Mouse (Mus musculus) heart, adult 9 months (tissue): Measurements from ENCODE around the gene Vps13d.
A peak's percentile ranks its signal among the peaks of the same experiment; 100 is the strongest.

ENCODE experiments used
- DNase-seq, 2 experiments: peaks; one replicate each; pipeline ENCODE4 v3.0.0; 2022; ENCODE audit warnings: low spot score in 2 of 2

The Vps13d gene

DNA sequence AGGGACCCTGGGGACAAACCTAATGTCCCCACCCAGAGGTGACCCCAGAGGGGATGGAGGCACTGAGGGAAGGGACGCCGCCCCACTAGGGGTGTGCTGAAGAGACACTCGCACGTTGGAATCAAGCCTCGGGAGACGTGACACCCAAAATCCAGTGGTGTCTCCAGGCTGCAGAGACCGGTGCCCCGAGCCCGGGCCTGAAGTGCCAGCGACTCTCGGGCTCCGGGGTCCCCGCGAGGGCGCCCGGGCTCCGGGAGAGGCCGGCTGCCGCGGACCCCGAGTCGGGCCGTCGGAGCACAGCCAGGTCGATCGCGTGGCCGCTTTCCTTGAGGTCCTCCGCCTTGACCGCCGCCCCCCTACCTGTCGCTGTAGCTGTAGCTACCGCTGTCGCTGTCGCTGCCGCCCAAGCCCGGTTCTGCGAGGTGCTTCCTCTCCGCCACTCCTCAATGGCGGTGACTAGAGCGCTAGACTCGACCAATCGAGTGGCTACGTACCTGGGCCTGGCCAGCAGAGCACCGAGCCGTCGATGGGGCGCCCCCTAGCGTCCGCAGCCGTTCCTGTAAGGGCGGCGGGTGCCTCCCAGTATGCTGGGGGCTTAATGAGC lies at the start of gene Vps13d:
Gene Vps13d (minus strand): TSS at position 447 of the 604 bp plus-strand sequence.
- peak; percentile 84 to 86 for DNase-seq

DNA sequence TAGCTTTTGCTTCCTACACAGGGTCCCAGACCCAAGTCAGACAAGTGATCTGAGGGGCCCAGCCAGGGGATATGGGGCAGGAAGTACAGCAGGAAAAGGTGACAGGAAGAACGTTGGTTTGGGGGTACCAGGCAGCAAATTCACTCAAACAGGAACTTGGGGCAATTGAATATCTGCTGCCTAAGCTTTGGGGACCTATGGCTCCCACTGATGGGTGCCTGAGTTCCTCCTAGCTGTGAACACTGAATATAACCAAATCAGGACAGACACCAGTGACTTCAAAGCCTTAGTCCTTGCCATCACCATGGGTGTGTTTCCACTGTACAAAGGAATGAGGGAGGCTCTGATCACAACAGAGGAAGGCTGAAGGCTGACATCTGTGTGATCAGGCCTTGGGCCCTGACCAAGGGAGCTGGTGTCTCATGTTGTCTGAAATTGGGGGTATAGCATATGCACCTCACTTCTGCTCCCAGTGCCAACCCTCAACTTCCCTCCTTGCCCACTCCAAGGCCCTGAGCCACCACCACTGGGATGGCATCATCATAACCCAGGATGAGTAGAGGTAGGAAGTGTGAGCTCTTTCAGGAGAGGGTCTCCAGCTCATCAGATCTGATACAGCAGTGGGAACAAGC lies 48.0 kb upstream of the Vps13d start:
- no peak for DNase-seq

DNA sequence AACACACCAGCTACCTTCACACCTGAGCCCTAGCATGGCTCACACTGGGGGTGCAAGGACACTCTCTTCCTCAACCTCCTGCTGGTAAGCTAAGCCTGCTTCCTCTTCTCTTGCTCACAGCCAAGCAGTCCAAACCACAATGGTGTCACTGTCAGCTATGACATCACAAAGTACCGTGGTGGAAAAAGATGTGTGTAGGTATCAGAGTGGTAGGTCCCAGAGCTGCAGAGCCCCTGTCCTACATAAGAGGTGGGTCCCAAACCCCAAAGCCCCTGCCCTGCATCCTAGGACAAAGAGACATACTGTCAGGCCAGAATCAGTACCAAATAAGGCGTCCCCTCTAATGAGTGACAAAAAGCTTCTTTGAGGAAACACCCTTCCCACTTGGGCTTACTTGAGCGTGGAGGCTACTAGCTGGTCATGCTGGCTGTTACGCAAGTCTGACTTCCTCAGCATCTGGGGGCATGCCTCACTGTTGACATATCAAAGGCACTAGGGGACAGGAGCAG lies 46.0 kb upstream of the Vps13d start:
- peak; percentile 77 to 86 for DNase-seq

GRCm38 (mm10) chr4:145239049-145239830 lies 44.4 kb upstream of the Vps13d start:
- peak; percentile 90 to 91 for DNase-seq

DNA sequence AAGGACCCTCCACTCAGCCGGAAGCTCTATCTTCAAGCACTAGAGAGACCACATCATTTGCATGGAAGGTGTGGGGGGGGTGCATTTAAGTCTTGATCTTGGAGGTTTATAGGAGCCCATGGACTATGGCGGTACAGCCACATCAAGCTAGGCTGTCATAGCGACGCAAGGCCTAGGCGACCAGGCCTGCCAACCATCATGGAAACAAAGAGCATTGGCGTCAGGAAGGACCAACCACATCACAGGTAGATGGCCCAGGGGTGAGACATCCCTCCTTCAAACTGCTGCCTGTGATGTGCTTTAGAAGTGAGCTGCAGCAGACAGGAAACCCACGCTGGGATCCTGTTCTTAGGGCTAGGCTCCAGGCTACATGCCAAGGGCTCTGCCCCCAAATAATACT lies 41.2 kb upstream of the Vps13d start:
- no peak for DNase-seq

DNA sequence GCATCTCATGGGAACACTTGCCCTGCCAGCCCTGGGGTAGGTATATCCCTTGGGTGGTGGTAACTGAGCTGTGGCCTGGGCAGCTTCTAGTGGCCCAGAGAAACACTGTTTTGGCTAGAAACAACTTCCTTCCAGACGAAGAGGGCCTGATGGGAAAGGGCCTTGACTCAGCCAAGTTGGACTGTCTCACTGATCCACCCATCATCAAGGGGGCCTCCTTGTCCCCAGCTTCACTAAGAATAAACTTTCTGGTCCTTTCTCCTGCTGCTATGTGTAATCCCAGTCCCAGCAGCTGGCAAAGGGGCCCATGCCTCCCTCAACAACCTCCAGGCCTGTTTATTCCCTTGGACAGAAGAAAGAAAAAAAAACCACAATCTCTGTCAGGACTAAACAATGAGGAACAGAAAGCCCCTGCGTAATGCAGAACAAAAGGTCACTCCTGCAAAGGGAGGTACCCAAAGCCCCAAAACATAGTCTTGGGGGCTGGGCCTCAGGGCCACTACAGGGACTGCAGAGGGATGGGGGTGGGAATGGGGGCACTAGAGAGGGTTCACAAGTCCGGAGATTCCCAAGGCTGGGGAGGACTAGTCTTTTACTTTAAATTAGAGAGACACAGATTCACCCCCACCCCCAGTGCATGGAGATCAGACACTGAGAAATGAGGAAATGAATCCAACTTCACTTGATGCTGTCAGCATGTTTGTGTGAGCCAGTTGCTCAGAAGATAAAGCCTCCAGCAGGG lies 38.9 kb upstream of the Vps13d start:
- peak; percentile 75 to 82 for DNase-seq

DNA sequence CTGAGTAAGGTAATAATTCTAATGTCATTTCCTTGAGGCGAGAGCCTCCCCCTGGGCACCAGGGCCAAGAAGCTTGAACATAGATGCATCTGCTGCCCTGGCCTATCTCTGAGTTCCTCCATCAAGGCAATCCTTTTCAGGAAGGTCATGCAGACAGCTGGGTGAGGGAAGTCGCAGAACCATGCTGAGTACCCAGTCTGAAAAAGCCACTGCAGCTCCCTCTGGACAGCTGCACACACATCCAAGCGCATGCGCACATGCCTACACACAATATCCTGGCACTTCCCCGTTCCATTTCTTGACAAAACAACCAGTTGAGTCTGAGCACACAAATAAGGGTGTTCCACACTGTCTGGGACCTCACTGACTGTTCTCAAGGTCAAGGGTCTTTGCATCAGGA lies 36.9 kb upstream of the Vps13d start:
- DNase-seq, result peak in 1 of 2 experiments; percentile 56

DNA sequence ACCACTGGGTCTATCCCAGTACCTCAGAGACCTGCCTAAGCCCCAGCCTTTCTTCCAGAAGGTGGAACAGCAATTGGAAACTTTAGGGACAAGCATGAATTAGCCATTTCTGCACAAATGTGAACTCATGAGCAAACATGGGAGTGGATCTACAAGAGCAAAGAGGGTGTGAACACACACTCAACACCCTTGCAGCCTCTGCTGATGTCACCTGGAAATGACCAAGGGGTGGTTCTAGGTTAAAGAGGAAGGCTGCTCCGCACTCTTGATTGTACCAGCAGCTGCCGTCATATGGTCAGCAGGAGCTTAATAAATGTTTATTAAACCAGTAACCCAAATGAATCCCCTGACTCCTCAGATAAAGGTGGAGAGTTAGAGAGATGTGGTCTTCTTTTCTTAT lies 35.8 kb upstream of the Vps13d start:
- no peak for DNase-seq

GRCm38 (mm10) chr4:145229524-145230163 lies 34.8 kb upstream of the Vps13d start:
- peak; percentile 59 to 65 for DNase-seq

GRCm38 (mm10) chr4:145229051-145229450 lies 34.2 kb upstream of the Vps13d start:
- DNase-seq, result no peak

DNA sequence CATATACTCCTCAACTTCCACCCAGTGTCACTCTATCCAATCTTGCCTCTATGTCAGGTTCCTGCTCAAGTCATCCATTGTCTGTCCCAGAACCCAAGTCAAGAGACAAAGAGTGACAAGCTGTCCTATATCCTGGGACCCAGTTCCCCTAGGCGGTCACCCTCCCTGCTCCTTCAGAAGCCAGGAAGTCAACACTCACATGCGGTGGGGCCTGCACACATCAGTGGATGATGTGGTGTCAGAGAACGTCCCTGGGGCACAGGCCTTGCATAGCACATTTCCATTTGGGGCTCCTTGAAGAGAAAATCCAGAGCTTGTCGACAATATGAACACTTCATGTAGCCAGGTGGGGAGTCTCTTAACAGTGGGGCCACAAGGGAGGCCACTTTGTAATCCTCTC lies 29.8 kb upstream of the Vps13d start:
- DNase-seq, result no peak

DNA sequence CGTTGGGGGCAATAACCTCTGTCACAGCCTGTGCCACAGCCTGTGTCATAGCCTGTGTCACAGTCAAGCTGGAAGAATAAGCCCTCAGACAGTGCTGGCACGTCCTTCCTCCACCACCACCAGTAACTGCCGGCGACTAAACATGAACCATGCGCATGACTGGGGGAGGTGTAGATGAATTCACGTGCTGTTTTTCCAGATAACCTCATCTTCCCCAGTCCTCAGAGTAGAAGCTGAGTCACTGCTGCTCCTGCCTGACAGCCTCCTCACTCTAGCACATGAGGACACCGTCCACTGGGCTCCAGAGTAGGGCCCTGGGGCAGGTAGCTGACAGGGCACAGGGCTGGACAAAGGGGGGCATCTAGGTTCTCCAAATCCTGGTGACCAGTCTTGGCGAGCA lies 27.3 kb upstream of the Vps13d start:
- DNase-seq, result no peak

GRCm38 (mm10) chr4:145221379-145221778 lies 26.6 kb upstream of the Vps13d start:
- DNase-seq, result no peak

DNA sequence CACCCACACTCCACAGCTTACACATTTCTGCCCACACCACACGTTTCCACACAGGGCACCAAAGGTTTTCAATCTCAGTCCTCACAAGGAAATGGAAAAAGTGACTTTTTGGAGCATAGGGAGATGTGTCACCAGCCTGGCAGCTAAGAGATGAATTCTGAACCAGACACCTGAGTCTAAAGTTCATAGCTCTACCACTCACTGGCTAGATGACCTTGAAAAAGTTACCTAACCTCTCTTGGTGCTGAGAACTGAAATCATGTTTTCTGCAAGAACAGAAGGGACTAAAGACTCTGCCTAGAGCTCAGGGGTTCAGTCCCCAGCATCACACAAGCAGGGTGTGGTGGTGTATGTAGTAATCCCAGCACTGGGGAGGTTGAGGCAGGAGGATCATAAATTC lies 25.2 kb upstream of the Vps13d start:
- DNase-seq, result no peak

DNA sequence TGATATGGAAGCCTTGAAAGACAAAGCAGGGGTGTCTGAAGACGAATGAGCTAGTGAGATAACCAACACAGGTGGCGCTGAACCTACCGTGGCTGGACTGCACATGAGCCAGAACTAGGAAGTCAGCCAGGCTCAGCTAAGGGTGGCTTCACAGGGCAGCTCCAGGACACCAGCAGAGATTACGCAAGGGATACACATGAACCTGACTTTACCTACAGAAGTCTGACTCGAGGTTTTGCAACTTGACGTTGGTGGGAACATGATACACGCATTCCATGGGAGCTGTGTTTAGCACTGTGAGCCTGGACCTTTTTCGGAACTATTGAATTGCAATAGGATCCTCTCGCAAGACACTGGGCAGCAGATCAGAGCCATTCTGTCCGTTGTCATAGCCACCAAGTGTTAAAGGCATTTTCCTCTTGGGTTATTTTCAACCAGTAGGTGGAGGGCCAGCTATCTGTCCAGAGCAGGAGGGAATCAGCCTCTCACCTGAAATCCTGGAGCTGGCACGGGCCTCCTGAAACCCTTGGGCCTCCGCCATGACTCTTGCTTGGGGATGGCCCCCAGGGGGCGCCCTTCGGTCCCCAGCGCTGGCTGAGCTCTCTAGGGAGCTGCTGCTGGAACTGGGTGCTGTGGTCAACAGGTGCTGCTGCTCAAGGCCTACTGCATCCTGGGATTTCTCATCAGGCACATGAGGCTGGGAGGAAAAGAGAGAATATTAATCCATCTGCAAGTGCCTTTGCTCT lies 24.6 kb upstream of the Vps13d start:
- no peak for DNase-seq

- no peak for DNase-seq
Observed at GRCm38 (mm10) chr4:145217837-145218236, 23.0 kb upstream of the Vps13d start.

DNA sequence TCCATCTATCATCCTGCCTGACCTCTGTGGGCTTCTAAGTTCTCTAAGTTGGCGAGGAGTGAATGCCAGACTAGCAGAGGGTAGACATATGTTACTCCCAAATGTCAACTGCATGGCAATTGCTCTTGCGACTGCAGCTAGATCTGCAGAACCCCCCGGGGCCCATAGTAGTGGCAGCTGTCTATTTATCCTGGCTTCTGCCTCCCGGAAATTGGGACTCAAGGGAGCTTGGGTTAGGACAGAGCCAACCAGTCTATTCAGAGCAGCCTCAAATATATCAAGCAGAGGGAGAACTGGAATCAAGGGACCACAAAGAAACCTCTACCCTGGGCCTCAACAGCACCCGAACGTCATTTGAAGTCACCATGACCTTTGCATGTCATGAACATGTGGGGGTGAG lies 22.2 kb upstream of the Vps13d start:
- no peak for DNase-seq

- no peak for DNase-seq
Observed at GRCm38 (mm10) chr4:145215396-145215795, 20.6 kb upstream of the Vps13d start.

- no peak for DNase-seq
Observed at GRCm38 (mm10) chr4:145214786-145215174, 20.0 kb upstream of the Vps13d start.

- DNase-seq, result peak; percentile 87 to 94
Observed at GRCm38 (mm10) chr4:145213999-145214785, 19.4 kb upstream of the Vps13d start.
